Mouse (Mus musculus) stomach, postnatal 0 days (tissue): Measurements from ENCODE around the gene Ss18l1. TPM values are rescaled to one million over a fixed set of nuclear protein-coding genes. Genes with fewer than 3 reads are reported as not detected.

Source experiments
- ATAC-seq: fragments of 200-750 bp; cut with Nextera tagmentation; 2 replicates; pipeline ENCODE4 v1.8.0; 2017; ENCODE audit not compliant: low FRiP score, low TSS enrichment
- DNase-seq: peaks from one replicate; pipeline ENCODE4 v3.0.0-alpha.2; 2016; ENCODE audit warnings: low spot score
- H3K27ac ChIP-seq: fragments of 300-500 bp; sonication (generic); replicated peaks from 2 replicates; pipeline ENCODE4 v1.5.1; 2014; ENCODE audit warnings: mild to moderate bottlenecking, control low read depth
- H3K27me3 ChIP-seq: fragments of 300-500 bp; sonication (generic); 2 replicates; pipeline ENCODE4 v1.6.1; 2014; ENCODE audit warnings: low read length; ENCODE audit not compliant: control insufficient read depth, insufficient read depth
- H3K36me3 ChIP-seq: fragments of 300-500 bp; sonication (generic); 2 replicates; pipeline ENCODE4 v1.6.1; 2014; ENCODE audit warnings: low read length, mixed read lengths; ENCODE audit not compliant: control insufficient read depth, insufficient read depth
- H3K4me1 ChIP-seq: fragments of 300-500 bp; sonication (generic); replicated peaks from 2 replicates; pipeline ENCODE4 v1.6.1; 2014; ENCODE audit warnings: antibody characterized with exemption; ENCODE audit not compliant: control insufficient read depth, insufficient read depth
- H3K4me2 ChIP-seq: fragments of 300-500 bp; sonication (generic); replicated peaks from 2 replicates; pipeline ENCODE4 v1.6.1; 2014; ENCODE audit warnings: low read depth, mild to moderate bottlenecking, control low read depth, moderate library complexity
- H3K4me3 ChIP-seq: fragments of 300-500 bp; sonication (generic); 2 replicates; pipeline ENCODE4 v1.5.1; 2014; ENCODE audit warnings: low read depth, low read length, control low read depth
- H3K9ac ChIP-seq: fragments of 300-500 bp; sonication (generic); 2 replicates; pipeline ENCODE4 v1.6.1; 2014; ENCODE audit warnings: mild to moderate bottlenecking, low read length, control low read depth, mixed read lengths
- H3K9me3 ChIP-seq: fragments of 300-500 bp; sonication (generic); 2 replicates; pipeline ENCODE4 v1.6.1; 2016; ENCODE audit warnings: low read length; ENCODE audit not compliant: control insufficient read depth
- CTCF ChIP-seq: IDR thresholded peaks from 2 replicates; pipeline ENCODE4 v1.5.1; 2016; ENCODE audit warnings: antibody characterized with exemption, low read depth, mild to moderate bottlenecking, moderate library complexity
- EP300 ChIP-seq: optimal IDR thresholded peaks from 2 replicates; pipeline ENCODE3; 2016; ENCODE audit warnings: antibody characterized with exemption
- WGBS: fragments of 180-500 bp; shearing (Covaris S2); extraction: QIAGEN DNeasy Blood & Tissue Kit; methylation state at CpG from one replicate; pipeline ENCODE4 v1.1.7; 2014; 5-methylcytosine and 5-hydroxymethylcytosine counted together
- polyA plus RNA-seq: library from polyadenylated mRNA; unstranded; fragments of >200 nt; fragmentation: Nextera tagmentation; extraction: Ambion mirVana; gene quantifications from 2 replicates; pipeline ENCODE4 v1.2.1, GENCODE M21; 2015

Ss18l1 gene
- polyA plus RNA-seq, 1 experiment from 2014 or later = 1.4 TPM

DNA sequence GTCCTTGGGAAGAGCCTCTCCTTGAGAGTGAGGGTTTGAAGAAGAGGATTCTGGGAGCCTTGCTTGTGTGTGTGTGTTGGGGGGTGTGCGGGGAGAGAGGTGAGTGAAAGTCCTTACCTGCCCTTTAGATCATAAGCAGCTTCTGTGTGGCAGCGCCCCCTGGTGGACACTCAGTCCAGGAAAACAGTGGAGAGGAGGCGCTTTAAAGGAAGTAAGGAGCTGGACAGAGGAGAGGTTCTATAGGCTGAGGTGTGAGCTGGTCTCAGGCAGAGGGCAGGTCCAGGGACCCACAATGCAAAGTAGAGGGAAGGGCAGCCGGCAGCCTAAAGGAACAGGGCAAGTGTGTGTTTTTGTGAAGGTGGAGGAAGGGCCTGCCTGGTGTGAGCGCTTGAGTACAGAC lies 8.7 kb downstream of the Ss18l1 start:
- H3K27me3 ChIP-seq = no peaks in the 10 kb centered on the region
- peak; percentile 95 for TF ChIP-seq CTCF
- no peak for TF ChIP-seq EP300
- WGBS = 23% methylated on average over 5 of the region's 5 CpGs
- H3K9me3 ChIP-seq = no peaks in the 10 kb centered on the region
- peaks cover 8% of the 10 kb centered on the region for H3K36me3 ChIP-seq
- ATAC-seq = peak; percentile 91
- H3K4me1 ChIP-seq = no peaks in the 10 kb centered on the region
- no peak overlapping the region for H3K9ac ChIP-seq
- no peak overlapping the region for H3K4me2 ChIP-seq
- DNase-seq = peak; percentile 91
- no peak overlapping the region for H3K27ac ChIP-seq
- H3K4me3 ChIP-seq = no peak overlapping the region

GRCm38 (mm10) chr2:180051986-180052733 lies 9.9 kb downstream of the Ss18l1 start:
- Histone ChIP-seq H3K4me3 (no peak overlapping the region), H3K4me1 (no peaks in the 10 kb centered on the region), H3K9ac (no peak overlapping the region), H3K9me3 (no peaks in the 10 kb centered on the region), H3K4me2 (no peak overlapping the region), H3K27me3 (no peaks in the 10 kb centered on the region), H3K27ac (no peak overlapping the region), H3K36me3 (peaks cover 8% of the 10 kb centered on the region)
- ATAC-seq (no peak), DNase-seq (peak; percentile 39)
- TF ChIP-seq CTCF = peak; percentile 65
- no peak for TF ChIP-seq EP300
- 89% methylated on average over 14 of the region's 14 CpGs for WGBS

DNA sequence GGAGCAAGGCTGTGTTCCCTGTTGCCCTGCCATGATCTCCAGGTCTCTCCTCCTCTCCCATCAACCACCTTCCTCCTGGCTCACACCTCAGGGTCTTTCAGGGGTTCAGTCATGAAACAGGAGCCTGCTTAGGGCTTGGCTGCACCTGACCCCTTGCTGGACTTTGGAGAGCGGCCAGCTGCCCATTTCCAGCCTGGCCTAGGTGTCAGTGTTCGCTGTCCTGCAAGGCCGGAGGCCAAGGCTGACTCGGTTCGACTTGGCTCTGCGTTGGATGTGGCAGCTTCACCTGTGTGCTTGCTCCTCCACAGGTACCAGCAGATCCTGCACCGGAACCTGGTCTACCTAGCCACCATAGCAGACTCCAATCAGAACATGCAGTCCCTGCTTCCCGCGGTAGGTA lies 10.7 kb downstream of the Ss18l1 start:
- WGBS = 93% methylated on average over 9 of the region's 9 CpGs

DNA sequence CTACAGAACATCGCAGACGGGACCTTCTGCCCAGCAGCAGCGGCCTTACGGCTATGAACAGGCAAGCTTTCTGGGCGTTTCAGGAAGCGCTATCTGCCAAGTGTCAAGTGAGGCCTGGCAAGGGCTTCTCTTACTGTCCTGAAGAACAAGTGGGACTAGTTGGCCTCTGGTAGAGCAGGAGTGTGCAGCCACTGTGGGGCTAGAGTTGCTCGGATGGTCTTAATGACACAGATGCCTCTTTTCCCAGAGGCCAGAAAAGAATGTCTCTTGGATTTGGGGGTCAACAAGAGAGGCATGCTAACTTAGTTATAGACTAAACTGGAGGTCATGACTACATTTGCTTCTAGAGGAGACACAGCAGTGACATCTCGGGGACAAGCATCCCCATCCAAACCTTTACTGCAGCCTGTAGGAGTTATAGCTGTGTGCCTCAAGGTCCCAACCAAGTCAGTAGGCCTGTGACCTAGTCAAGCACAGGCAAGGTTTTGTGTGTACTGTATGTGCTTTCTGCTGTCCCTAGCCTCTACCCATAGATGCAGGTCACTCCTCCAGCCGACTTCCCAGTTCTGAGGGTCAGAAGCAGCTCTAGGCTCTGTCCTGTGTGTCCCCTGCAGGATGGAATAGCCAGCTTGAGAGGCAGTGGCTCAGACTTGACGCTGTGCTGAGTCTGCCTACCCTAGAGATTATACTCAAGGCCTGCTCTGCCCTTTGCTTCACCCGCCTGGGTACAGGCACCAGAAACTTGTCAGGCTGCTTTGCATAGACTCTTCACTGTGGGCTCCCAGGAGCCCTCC lies 21.2 kb downstream of the Ss18l1 start:
- Histone ChIP-seq H3K36me3 (peaks cover 19% of the 10 kb centered on the region; the same call in 1 of the 2 replicates), H3K4me1 (no peaks in the 10 kb centered on the region), H3K27me3 (no peaks in the 10 kb centered on the region), H3K9me3 (no peaks in the 10 kb centered on the region), H3K9ac (no peak overlapping the region), H3K4me2 (no peak overlapping the region), H3K27ac (no peak overlapping the region), H3K4me3 (no peak overlapping the region)
- no peak for DNase-seq
- 89% methylated on average over 11 of the region's 11 CpGs for WGBS
- ATAC-seq = no peak
- no peak for TF ChIP-seq CTCF
- TF ChIP-seq EP300 = no peak

More for the DNA sequence above, 10.7 kb downstream of the Ss18l1 start:
- H3K27ac ChIP-seq = no peak overlapping the region
- H3K27me3 ChIP-seq = no peaks in the 10 kb centered on the region
- peaks cover 16% of the 10 kb centered on the region for H3K36me3 ChIP-seq
- no peak for ATAC-seq
- H3K9ac ChIP-seq = no peak overlapping the region
- H3K4me3 ChIP-seq = no peak overlapping the region
- no peaks in the 10 kb centered on the region for H3K9me3 ChIP-seq
- TF ChIP-seq EP300 (no peak), CTCF (no peak)
- no peak for DNase-seq
- H3K4me2 ChIP-seq = no peak overlapping the region
- H3K4me1 ChIP-seq = no peaks in the 10 kb centered on the region

DNA sequence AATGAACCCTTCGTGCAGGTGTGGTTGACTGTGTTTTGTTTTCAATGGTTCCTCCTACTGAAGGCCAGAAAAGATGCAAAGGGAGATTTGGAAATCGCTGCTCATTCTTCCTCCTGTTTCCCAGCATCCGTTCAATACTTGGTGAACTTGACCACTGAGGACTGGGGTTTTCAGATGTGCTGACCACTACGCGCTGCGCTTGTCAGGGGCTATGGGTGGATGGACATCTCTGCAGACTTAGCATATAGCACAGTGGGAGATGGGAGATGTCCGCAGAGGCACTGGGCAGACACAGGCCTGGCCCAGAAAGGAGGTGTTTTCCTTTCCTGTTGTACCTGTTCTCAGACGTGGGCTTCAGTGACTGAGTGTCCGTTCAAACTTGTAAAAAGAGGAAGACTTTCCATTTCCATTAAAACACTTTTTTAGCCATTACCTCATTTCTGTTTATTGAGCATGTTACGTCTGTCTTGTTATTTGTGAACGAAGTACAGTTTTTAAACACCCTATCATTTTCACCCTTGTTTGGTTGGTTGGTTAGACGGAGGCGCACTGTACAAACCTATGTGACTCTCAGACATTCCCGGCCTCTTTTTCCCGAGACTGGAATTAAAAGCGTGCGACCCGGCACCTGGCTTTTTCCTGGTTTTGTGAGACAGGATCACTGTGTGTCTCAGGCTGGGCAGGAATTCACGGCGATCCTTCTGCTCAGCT lies 27.6 kb downstream of the Ss18l1 start:
- Histone ChIP-seq H3K27ac (peak overlapping the region; percentile 82), H3K9me3 (no peaks in the 10 kb centered on the region), H3K4me2 (peak overlapping the region; percentile 83), H3K4me3 (peak overlapping the region; percentile 67), H3K36me3 (peaks cover 5% of the 10 kb centered on the region), H3K27me3 (no peaks in the 10 kb centered on the region), H3K9ac (peak overlapping the region; percentile 75), H3K4me1 (no peaks in the 10 kb centered on the region)
- 29% methylated on average over 20 of the region's 20 CpGs for WGBS
- peak; percentile 70 for ATAC-seq
- DNase-seq = no peak
- TF ChIP-seq CTCF (no peak), EP300 (no peak)
